Mouse (Mus musculus): ENCODE measurements around the gene Hmx3. TPM values are rescaled to one million over a fixed set of nuclear protein-coding genes. Genes with fewer than 3 reads are reported as not detected.

Gene Hmx3
- not detected in 2 replicates for polyA plus RNA-seq (2015; fragmentation: Nextera tagmentation; extraction: Ambion mirVana)

DNA sequence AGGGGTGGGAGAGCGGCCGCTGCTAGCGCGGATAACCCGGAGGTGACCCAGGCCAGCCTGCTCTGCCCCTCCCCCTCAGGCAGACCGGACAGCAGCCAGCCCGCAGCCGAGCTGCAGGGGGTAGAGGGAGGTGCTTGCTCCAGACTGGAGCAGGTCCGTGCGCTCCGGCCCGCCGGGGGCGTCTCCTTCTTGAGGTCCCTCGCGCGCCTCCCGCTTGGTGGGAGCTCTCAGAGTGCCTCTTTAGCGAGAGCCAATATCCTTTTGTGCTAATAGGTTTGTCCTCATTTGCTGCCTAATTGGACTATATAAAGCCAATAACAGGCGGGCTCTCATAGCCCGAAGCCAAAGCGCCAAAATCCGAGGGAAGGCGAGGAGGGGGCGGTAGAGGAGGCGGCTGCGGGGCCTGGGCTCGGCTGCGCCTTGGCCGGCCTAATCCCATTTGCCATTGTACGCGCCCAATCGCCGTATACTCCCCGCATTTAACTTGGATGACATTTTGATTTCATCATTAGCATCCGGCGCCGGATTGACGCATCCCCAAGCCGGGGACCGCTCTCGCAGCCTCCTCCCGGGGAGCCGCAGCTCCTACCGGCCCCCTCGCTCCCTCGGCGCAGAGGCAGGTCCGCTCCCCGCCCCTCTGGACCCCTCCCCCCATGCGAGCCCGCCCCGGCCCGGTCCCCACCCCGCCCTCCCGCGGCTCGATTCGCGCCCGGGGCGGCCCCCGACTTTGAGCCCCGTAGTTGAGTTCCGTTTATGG lies at the start of gene Hmx3:
Hmx3 (plus strand) TSS at position 753 of the 757 bp plus-strand sequence.
- WGBS = under 1% methylated on average over 65 of the region's 65 CpGs
- peaks cover 31% of the 10 kb centered on the region for H3K4me1 ChIP-seq
- H3K9me3 ChIP-seq (replicated peaks) = no peaks in the 10 kb centered on the region
- H3K27me3 ChIP-seq = peaks cover 98% of the 10 kb centered on the region
- ATAC-seq (ENCODE audit: insufficient number of reproducible peaks, low FRiP score, low TSS enrichment, low read depth) = 0 out of 2 replicates have a peak, but pooled peaks have one; percentile 25
- no peaks in the 10 kb centered on the region for H3K36me3 ChIP-seq
- peak within 1 kb of the TSS; percentile 73 for H3K4me2 ChIP-seq (replicated peaks)
- peak within 1 kb of the TSS; percentile 39 for H3K4me3 ChIP-seq (replicated peaks)
- no peak within 1 kb of the TSS for H3K27ac ChIP-seq (replicated peaks)
- no peak within 1 kb of the TSS for H3K9ac ChIP-seq

DNA sequence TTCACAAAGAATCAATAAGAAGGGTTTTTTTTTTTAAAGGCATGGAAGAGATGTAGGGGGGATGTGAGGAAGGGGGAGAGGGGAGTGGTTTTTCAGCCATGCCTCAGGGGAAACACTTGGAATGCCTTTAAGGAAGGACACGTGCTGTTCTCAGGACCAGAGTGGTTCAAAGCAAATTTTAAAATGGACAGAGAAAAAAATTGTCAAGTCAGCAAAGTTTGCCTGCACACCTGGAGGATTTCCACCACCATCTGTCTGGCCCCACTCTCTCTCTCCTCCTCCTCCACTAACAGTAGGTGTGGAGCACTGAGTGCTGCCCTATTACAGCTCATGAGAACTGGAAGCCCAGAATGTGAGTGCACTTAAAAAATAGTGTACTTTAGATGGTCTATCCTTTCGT lies 38.9 kb upstream of the Hmx3 start:
- Histone ChIP-seq H3K27me3 (no peaks in the 10 kb centered on the region), H3K4me3 (replicated peaks) (no peak overlapping the region), H3K9ac (no peak overlapping the region), H3K9me3 (replicated peaks) (no peaks in the 10 kb centered on the region), H3K27ac (replicated peaks) (no peak overlapping the region), H3K4me1 (no peaks in the 10 kb centered on the region), H3K36me3 (no peaks in the 10 kb centered on the region), H3K4me2 (replicated peaks) (no peak overlapping the region)
- ATAC-seq (ENCODE audit: insufficient number of reproducible peaks, low FRiP score, low TSS enrichment, low read depth) = no peak
- WGBS = 51% methylated on average over 2 of the region's 2 CpGs

DNA sequence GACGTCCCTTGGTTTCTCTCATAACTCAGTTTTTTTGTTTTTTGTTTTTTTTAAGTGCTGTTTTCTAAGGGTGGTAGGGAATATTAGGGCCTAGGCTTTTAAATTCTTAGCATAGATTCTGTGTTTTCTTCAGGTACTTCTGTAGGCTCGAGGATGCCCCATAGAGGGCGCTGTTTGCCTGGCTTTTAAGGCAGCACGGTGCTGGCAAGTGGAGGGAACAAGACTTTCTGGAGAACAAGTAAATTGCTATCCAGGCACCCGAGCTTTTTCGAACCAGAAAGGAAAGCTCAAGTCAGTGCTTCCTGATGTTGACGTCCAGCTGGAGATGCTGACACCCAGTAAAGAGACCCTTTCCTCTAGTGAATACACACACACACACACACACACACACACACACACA lies 2.7 kb upstream of the Hmx3 start:
- H3K4me2 ChIP-seq (replicated peaks) = no peak overlapping the region
- H3K4me3 ChIP-seq (replicated peaks) = no peak overlapping the region
- peaks cover 31% of the 10 kb centered on the region for H3K4me1 ChIP-seq
- H3K27ac ChIP-seq (replicated peaks) = no peak overlapping the region
- H3K27me3 ChIP-seq = peaks cover 76% of the 10 kb centered on the region
- H3K9ac ChIP-seq = no peak overlapping the region
- H3K36me3 ChIP-seq = no peaks in the 10 kb centered on the region
- WGBS = 0% methylated on average over 7 of the region's 7 CpGs
- H3K9me3 ChIP-seq (replicated peaks) = no peaks in the 10 kb centered on the region
- no peak for ATAC-seq (ENCODE audit: insufficient number of reproducible peaks, low FRiP score, low TSS enrichment, low read depth)

DNA sequence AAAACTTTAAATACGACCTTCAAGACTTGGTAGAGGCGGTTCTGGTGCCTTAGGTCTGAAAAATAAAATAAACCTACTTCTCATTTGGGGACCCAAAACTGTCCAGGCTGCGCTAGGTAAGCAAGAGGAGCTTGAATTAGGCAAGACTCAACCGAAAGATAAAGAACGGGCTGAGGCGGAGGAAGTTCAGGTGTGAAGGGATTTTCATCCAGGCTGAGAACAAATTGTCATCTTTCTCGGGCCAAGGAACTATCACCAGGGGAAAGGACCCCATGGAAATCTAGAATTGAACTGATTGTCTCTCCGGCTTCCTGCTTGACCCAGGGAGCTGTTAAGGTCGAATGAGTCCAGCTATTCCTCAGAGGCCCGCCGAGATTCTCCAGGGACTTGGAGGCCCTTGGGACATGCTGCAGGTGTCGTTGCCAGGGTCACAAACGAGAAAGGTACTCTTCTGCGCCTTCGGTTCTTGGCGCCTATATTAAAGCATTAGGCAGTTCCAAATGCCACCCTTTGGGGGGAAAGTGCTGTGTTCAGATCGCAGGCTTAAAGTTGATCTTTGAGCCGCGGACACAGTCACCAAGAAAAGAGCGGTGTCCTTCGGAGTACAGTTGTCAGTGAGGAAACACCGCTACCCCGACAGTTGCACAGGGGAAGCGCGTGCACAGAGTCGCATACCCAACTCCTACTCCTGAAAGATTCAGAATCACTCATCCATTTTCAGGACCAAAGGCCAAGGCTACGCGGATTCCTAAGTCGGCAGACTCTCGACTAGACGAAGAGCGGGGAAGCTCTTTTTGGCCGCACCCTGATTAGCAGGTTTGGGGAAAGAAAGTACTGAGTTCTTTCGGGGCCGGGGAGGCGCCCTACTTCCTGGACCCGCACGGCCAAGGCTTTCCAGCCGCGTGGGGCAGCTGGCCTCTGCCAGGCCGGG lies 1.2 kb upstream of the Hmx3 start:
- H3K4me1 ChIP-seq = peaks cover 31% of the 10 kb centered on the region
- H3K4me2 ChIP-seq (replicated peaks) = peak overlapping the region; percentile 73
- no peak overlapping the region for H3K9ac ChIP-seq
- H3K4me3 ChIP-seq (replicated peaks) = peak overlapping the region; percentile 39
- H3K27ac ChIP-seq (replicated peaks) = no peak overlapping the region
- H3K36me3 ChIP-seq = no peaks in the 10 kb centered on the region
- H3K27me3 ChIP-seq = peaks cover 91% of the 10 kb centered on the region
- H3K9me3 ChIP-seq (replicated peaks) = no peaks in the 10 kb centered on the region
- 2% methylated on average over 41 of the region's 41 CpGs for WGBS
- ATAC-seq (ENCODE audit: insufficient number of reproducible peaks, low FRiP score, low TSS enrichment, low read depth) = no peak

DNA sequence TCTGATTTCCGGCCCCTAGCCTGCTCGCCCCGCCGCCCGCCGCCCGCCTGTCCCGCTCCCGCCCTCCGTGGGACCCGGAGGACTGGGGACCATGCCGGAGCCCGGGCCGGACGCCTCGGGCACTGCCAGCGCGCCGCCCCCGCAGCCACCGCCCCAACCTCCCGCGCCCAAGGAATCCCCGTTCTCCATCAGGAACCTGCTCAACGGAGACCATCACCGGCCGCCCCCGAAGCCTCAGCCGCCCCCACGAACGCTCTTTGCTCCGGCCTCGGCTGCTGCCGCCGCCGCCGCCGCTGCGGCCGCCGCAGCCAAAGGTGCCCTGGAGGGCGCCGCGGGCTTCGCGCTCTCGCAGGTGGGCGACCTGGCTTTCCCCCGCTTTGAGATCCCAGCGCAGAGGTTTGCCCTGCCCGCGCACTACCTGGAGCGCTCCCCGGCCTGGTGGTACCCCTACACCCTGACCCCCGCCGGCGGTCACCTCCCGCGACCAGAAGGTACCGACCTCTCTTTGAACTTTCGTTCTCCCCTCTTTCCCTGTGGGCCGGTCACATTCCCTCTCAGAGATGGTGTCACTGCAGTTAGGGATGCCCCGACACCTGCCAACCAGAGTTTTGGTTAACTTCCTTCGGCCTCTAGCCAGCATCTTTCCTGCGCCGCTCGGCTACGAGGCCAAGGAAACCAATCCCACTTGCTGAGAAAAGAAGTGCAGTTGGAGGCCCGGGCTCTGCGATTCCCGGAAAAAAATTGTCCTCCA lies 380 bp downstream of the Hmx3 start:
- H3K4me3 ChIP-seq (replicated peaks) = peak overlapping the region; percentile 39
- H3K27ac ChIP-seq (replicated peaks) = no peak overlapping the region
- peaks cover 98% of the 10 kb centered on the region for H3K27me3 ChIP-seq
- H3K4me1 ChIP-seq = peaks cover 31% of the 10 kb centered on the region
- H3K9ac ChIP-seq = no peak overlapping the region
- peak overlapping the region; percentile 73 for H3K4me2 ChIP-seq (replicated peaks)
- WGBS = under 1% methylated on average over 65 of the region's 71 CpGs
- no peak for ATAC-seq (ENCODE audit: insufficient number of reproducible peaks, low FRiP score, low TSS enrichment, low read depth)
- H3K36me3 ChIP-seq = no peaks in the 10 kb centered on the region
- H3K9me3 ChIP-seq (replicated peaks) = no peaks in the 10 kb centered on the region

DNA sequence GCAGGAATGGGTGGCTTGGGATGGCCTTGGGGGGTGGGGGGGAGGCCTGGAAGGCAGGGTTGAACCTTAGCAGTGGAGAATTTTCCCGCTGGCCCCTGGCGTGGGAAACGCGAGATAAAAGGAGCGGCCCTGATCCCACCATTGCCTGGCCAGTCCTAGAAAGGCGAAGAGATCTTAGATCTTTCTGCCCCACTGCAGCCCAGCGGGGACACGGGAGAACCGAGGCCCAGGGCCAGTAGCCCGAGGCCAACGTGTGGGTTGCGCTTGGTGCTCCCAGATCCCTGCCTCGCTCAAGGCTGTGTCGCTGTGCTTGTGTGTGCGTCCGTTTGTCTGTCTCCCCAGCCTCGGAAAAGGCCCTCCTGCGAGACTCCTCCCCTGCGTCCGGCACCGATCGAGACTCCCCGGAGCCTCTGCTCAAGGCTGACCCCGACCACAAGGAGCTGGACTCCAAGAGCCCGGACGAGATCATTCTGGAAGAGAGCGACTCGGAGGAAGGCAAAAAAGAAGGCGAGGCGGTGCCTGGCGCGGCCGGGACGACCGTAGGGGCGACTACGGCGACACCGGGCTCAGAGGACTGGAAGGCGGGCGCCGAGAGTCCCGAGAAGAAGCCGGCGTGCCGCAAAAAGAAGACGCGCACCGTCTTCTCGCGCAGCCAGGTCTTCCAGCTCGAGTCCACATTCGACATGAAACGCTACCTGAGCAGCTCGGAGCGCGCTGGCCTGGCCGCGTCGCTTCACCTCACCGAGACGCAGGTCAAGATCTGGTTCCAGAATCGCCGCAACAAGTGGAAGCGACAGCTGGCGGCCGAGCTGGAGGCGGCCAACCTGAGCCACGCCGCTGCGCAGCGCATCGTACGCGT lies 1.2 kb downstream of the Hmx3 start:
- ATAC-seq (ENCODE audit: insufficient number of reproducible peaks, low FRiP score, low TSS enrichment, low read depth) = no peak
- no peaks in the 10 kb centered on the region for H3K36me3 ChIP-seq
- H3K9me3 ChIP-seq (replicated peaks) = no peaks in the 10 kb centered on the region
- peaks cover 98% of the 10 kb centered on the region for H3K27me3 ChIP-seq
- H3K4me2 ChIP-seq (replicated peaks) = peak overlapping the region; percentile 73
- no peak overlapping the region for H3K9ac ChIP-seq
- H3K4me1 ChIP-seq = peaks cover 31% of the 10 kb centered on the region
- H3K4me3 ChIP-seq (replicated peaks) = peak overlapping the region; percentile 39; the same call in 1 of the 2 replicates
- no peak overlapping the region for H3K27ac ChIP-seq (replicated peaks)
- under 1% methylated on average over 74 of the region's 75 CpGs for WGBS

DNA sequence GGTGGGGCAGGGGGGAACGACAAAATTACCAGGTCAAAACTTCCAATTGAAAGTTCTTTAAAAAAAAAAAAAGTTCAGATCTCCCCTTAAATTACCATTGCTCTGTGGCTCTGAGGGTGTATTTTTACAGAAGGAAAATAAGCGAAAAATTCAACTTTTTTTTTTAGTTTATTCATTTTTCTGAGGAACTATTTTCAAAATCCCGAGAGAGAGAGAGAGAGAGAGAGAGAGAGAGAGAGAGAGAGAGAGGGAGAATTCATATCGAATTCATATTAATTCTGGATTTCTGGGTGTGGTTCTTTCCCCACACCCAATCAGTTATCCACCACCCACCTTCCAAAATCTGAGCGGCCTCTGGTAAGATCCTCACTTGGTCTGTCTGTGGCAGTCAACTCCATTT lies 2.2 kb downstream of the Hmx3 start:
- Histone ChIP-seq H3K27ac (replicated peaks) (no peak overlapping the region), H3K4me3 (replicated peaks) (no peak overlapping the region), H3K27me3 (peaks cover 97% of the 10 kb centered on the region), H3K4me1 (peaks cover 31% of the 10 kb centered on the region), H3K9me3 (replicated peaks) (no peaks in the 10 kb centered on the region), H3K4me2 (replicated peaks) (no peak overlapping the region), H3K36me3 (no peaks in the 10 kb centered on the region), H3K9ac (no peak overlapping the region)
- no peak for ATAC-seq (ENCODE audit: insufficient number of reproducible peaks, low FRiP score, low TSS enrichment, low read depth)
- WGBS = 3% methylated on average over 5 of the region's 5 CpGs

DNA sequence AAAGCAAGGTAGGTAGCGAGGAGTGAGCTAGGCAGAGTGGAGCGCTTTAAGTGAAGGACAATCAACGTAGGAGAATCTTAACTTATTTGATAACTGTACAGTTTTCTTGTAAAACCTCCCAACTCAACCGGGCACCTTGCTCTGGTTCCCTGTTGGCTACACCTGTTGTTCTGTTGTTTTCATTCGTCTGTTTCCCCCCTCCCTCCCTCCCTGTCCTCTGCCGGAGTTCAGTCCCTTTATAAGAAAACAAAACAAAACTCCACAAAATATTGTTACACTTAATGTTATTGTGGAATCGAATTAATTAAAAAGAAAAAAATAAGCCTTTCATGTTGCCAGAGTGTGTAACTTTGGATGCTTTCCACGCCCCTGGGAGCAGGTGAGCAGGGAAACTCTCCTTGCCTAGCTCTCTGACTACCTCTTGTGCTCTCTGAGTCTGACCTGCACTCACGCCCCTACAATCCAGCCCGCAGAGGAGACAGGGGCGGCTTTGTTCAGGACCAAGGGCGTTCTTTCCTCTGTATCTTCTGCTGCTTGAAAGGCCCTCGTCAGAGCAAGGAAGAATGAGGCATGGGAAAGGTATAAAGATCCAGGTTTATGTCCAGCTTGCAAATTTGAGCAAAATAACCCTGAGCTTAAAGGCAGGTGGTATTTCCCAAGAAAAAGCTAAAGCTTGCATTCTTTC lies 3.2 kb downstream of the Hmx3 start:
- no peak overlapping the region for H3K9ac ChIP-seq
- no peak overlapping the region for H3K4me3 ChIP-seq (replicated peaks)
- no peak overlapping the region for H3K4me2 ChIP-seq (replicated peaks)
- H3K9me3 ChIP-seq (replicated peaks) = no peaks in the 10 kb centered on the region
- 3% methylated on average over 13 of the region's 13 CpGs for whole genome bisulfite sequencing
- ATAC-seq (ENCODE audit: insufficient number of reproducible peaks, low FRiP score, low TSS enrichment, low read depth) = no peak
- H3K4me1 ChIP-seq = peaks cover 31% of the 10 kb centered on the region
- H3K36me3 ChIP-seq = no peaks in the 10 kb centered on the region
- H3K27me3 ChIP-seq = peaks cover 97% of the 10 kb centered on the region
- no peak overlapping the region for H3K27ac ChIP-seq (replicated peaks)

DNA sequence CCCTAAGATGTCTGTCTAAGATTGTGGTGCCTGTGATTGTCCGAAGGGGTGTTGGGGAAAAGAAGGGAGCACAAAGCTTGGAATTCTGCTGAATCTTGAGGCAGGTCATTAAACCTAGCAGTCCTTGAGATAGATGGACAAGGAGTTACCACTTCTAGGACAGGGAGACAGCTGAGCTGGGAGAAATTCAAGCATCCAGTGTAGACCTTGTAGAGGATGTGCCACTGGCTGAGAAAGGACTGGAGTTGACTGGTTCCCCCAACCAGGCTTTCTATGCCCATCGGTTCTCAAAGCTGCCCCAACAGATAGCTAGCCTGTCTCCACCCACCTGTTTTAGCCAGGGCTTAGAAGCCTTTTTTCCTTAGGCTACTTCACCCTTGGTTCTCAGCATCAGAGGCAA lies 3.8 kb downstream of the Hmx3 start:
- peaks cover 97% of the 10 kb centered on the region for H3K27me3 ChIP-seq
- no peak overlapping the region for H3K27ac ChIP-seq (replicated peaks)
- 3% methylated on average over 2 of the region's 2 CpGs for WGBS
- no peak overlapping the region for H3K4me2 ChIP-seq (replicated peaks)
- no peaks in the 10 kb centered on the region for H3K9me3 ChIP-seq (replicated peaks)
- no peaks in the 10 kb centered on the region for H3K36me3 ChIP-seq
- ATAC-seq (ENCODE audit: insufficient number of reproducible peaks, low FRiP score, low TSS enrichment, low read depth) = no peak
- H3K4me1 ChIP-seq = peaks cover 31% of the 10 kb centered on the region
- no peak overlapping the region for H3K4me3 ChIP-seq (replicated peaks)
- no peak overlapping the region for H3K9ac ChIP-seq

DNA sequence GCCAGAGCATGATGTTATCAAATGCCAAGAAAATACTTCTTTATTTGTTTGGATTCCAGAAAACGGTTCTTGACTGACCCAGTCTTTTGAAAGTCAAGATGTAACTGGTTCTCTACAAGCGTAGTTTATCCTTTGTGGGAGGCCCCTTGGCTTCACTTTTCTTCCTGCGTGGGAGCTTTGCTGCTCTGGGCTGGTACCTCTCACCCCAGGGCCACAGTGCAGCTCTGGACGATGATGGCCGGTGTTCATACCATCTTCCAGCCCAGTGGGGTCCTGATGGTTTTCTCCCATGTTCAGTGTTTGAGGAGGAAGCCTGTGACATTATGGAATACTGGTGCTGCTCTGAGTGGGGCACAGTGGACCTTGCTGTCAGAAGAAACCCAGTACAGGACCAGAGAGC lies 4.8 kb downstream of the Hmx3 start:
- H3K9ac ChIP-seq = no peak overlapping the region
- H3K4me1 ChIP-seq = peaks cover 21% of the 10 kb centered on the region
- 7% methylated on average over 5 of the region's 5 CpGs for WGBS
- no peak overlapping the region for H3K27ac ChIP-seq (replicated peaks)
- H3K4me3 ChIP-seq (replicated peaks) = no peak overlapping the region
- H3K27me3 ChIP-seq = peaks cover 97% of the 10 kb centered on the region
- ATAC-seq (ENCODE audit: insufficient number of reproducible peaks, low FRiP score, low TSS enrichment, low read depth) = no peak
- no peaks in the 10 kb centered on the region for H3K36me3 ChIP-seq
- no peaks in the 10 kb centered on the region for H3K9me3 ChIP-seq (replicated peaks)
- no peak overlapping the region for H3K4me2 ChIP-seq (replicated peaks)

Measured in embryonic facial prominence, embryonic 15.5 days (tissue).